7 mouse cellular contexts compared by ENCODE assay signal in genomic region chr17:87315021-87315531, GRCm38 (mm10). TPM values are rescaled to one million over a fixed set of nuclear protein-coding genes. Genes with fewer than 3 reads are reported as not detected.
A peak's percentile ranks its signal among the peaks of the same experiment; 100 is the strongest.
DNase-seq lines count a peak whose midpoint lies in the region; ATAC-seq and TF ChIP-seq lines count a peak whose summit lies in the region.

No protein-coding gene starts in this region.

- no peak overlapping the region for H3K27ac ChIP-seq in embryonic facial prominence, embryonic 11.5 days (replicated peaks; ENCODE audit: low read depth, low read length)
- peak overlapping the region; percentile 51 for H3K27ac ChIP-seq in heart, adult 2 months
- no peak overlapping the region for H3K27ac ChIP-seq in kidney, adult 2 months (ENCODE audit: insufficient read depth, low read depth, low read length)
- no peak overlapping the region for H3K27ac ChIP-seq in limb, embryonic 12.5 days
- no peak overlapping the region for H3K27ac ChIP-seq in midbrain, embryonic 15.5 days

- WGBS in embryonic facial prominence, embryonic 11.5 days, result 7% methylated on average over 9 of the region's 9 CpGs
- 8% methylated on average over 9 of the region's 9 CpGs for WGBS in heart, adult 2 months
- WGBS in kidney, adult 2 months, result 13% methylated on average over 9 of the region's 9 CpGs
- WGBS in limb, embryonic 12.5 days, result 12% methylated on average over 9 of the region's 9 CpGs
- WGBS in midbrain, embryonic 15.5 days, result 12% methylated on average over 9 of the region's 9 CpGs

- no peaks in the 10 kb centered on the region for H3K79me2 ChIP-seq in heart, adult 2 months (replicated peaks; ENCODE audit: control insufficient read depth, insufficient read depth, low read length)

- no peaks in the 10 kb centered on the region for H3K9me3 ChIP-seq in embryonic facial prominence, embryonic 11.5 days (replicated peaks; ENCODE audit: control insufficient read depth, low read length)
- H3K9me3 ChIP-seq in limb, embryonic 12.5 days, result no peaks in the 10 kb centered on the region
- H3K9me3 ChIP-seq in midbrain, embryonic 15.5 days, result no peaks in the 10 kb centered on the region

- intact Hi-C loops in heart, adult 2 months (cut with DNase I), result loop anchor here (1.0 to 10.0 kb wide), 6 partner anchors 64 to 350 kb away; partner anchors contain the start of genes Calm2 and Stpg4

- peak; percentile 70; the same call in 1 of the 2 replicates for ATAC-seq in embryonic facial prominence, embryonic 11.5 days (replicated peaks; ENCODE audit: insufficient number of reproducible peaks, low FRiP score, low TSS enrichment, low read depth)
- peak; percentile 46; the same call in 1 of the 2 replicates for ATAC-seq in limb, embryonic 12.5 days (ENCODE audit: insufficient number of reproducible peaks, insufficient read depth, low FRiP score, low TSS enrichment, low read depth)
- peak; percentile 81 for ATAC-seq in midbrain, embryonic 15.5 days (replicated peaks)

- no peaks in the 10 kb centered on the region for H3K27me3 ChIP-seq in embryonic facial prominence, embryonic 11.5 days (ENCODE audit: control insufficient read depth, insufficient read depth, low read length)
- H3K27me3 ChIP-seq in heart, adult 2 months (ENCODE audit: control insufficient read depth, insufficient read depth, low read length), result no peaks in the 10 kb centered on the region
- H3K27me3 ChIP-seq in kidney, adult 2 months (replicated peaks; ENCODE audit: control insufficient read depth, insufficient read depth, low read length), result no peaks in the 10 kb centered on the region
- H3K27me3 ChIP-seq in limb, embryonic 12.5 days, result no peaks in the 10 kb centered on the region
- H3K27me3 ChIP-seq in midbrain, embryonic 15.5 days (replicated peaks), result no peaks in the 10 kb centered on the region; the same call in 1 of the 2 replicates

- H3K4me2 ChIP-seq in embryonic facial prominence, embryonic 11.5 days (ENCODE audit: low read depth, low read length), result no peak overlapping the region; the same call in 1 of the 2 replicates
- H3K4me2 ChIP-seq in limb, embryonic 12.5 days, result peak overlapping the region; percentile 15; the same call in 1 of the 2 replicates
- peak overlapping the region; percentile 24 for H3K4me2 ChIP-seq in midbrain, embryonic 15.5 days

- TF ChIP-seq CTCF in heart, adult 2 months (IDR thresholded peaks at IDR 0.05), result no peak; the same call in 1 of the 2 replicates
- peak; percentile 79 for TF ChIP-seq CTCF in kidney, adult 2 months (conservative IDR thresholded peaks at IDR 0.05; ENCODE audit: insufficient read depth, insufficient read length, low read depth, low read length)

- no peaks in the 10 kb centered on the region; the same call in 1 of the 2 replicates for H3K4me1 ChIP-seq in embryonic facial prominence, embryonic 11.5 days (ENCODE audit: control insufficient read depth, insufficient read depth, low read length)
- peaks cover 10% of the 10 kb centered on the region for H3K4me1 ChIP-seq in heart, adult 2 months (ENCODE audit: control insufficient read depth, insufficient read depth, low read length)
- H3K4me1 ChIP-seq in kidney, adult 2 months (ENCODE audit: control insufficient read depth, insufficient read depth, low read length), result peaks cover 19% of the 10 kb centered on the region; the same call in 1 of the 2 replicates
- peaks cover 30% of the 10 kb centered on the region for H3K4me1 ChIP-seq in limb, embryonic 12.5 days (replicated peaks)
- peaks cover 7% of the 10 kb centered on the region for H3K4me1 ChIP-seq in midbrain, embryonic 15.5 days

- H3K9ac ChIP-seq in embryonic facial prominence, embryonic 11.5 days (replicated peaks; ENCODE audit: low read length), result no peak overlapping the region
- no peak overlapping the region for H3K9ac ChIP-seq in heart, adult 2 months (ENCODE audit: low read depth, low read length)
- H3K9ac ChIP-seq in limb, embryonic 12.5 days (replicated peaks), result no peak overlapping the region
- H3K9ac ChIP-seq in midbrain, embryonic 15.5 days, result 0 out of 2 replicates have a peak overlapping the region, but pooled peaks have one; percentile 15

- TF ChIP-seq EP300 in heart, adult 2 months (IDR thresholded peaks at IDR 0.05; ENCODE audit: insufficient read depth, low read depth, low read length), result peak; percentile 80

- DNase-seq in adrenal gland, postnatal 14 days, result peak; percentile 96
- DNase-seq in embryonic facial prominence, embryonic 11.5 days (ENCODE audit: low spot score), result peak; percentile 95
- DNase-seq in heart, adult 2 months, result peak; percentile 90 to 95
- peak; percentile 91 for DNase-seq in kidney, adult 2 months
- DNase-seq in spleen, adult 18-20 months, result peak; percentile 83 to 91

- TF ChIP-seq POLR2A in heart, adult 2 months (IDR thresholded peaks at IDR 0.05; ENCODE audit: insufficient read depth, low read depth, low read length), result no peak
- TF ChIP-seq POLR2A in kidney, adult 2 months (IDR thresholded peaks at IDR 0.05; ENCODE audit: low read depth, low read length), result no peak

- no peaks in the 10 kb centered on the region for H3K36me3 ChIP-seq in embryonic facial prominence, embryonic 11.5 days (replicated peaks; ENCODE audit: control insufficient read depth, insufficient read depth, low read depth, low read length)
- H3K36me3 ChIP-seq in heart, adult 2 months (ENCODE audit: control insufficient read depth, insufficient read depth, low read length), result no peaks in the 10 kb centered on the region
- H3K36me3 ChIP-seq in kidney, adult 2 months (ENCODE audit: control insufficient read depth, insufficient read depth, low read length), result no peaks in the 10 kb centered on the region
- no peaks in the 10 kb centered on the region for H3K36me3 ChIP-seq in limb, embryonic 12.5 days
- no peaks in the 10 kb centered on the region for H3K36me3 ChIP-seq in midbrain, embryonic 15.5 days (replicated peaks)

- H3K4me3 ChIP-seq in embryonic facial prominence, embryonic 11.5 days (ENCODE audit: low read depth, low read length), result no peak overlapping the region
- no peak overlapping the region for H3K4me3 ChIP-seq in heart, adult 2 months
- no peak overlapping the region for H3K4me3 ChIP-seq in kidney, adult 2 months (ENCODE audit: insufficient read depth, low read depth, low read length)
- H3K4me3 ChIP-seq in limb, embryonic 12.5 days (replicated peaks), result no peak overlapping the region
- no peak overlapping the region for H3K4me3 ChIP-seq in midbrain, embryonic 15.5 days

RNA-seq across cellular contexts. Expression of gene Ttc7, which starts 32.4 kb away (rescaled TPM):
- 13.2 TPM in 2 replicates for total RNA-seq in adrenal gland, postnatal 14 days (2021)
- 2.3 and 3.3 TPM in 2 replicates for polyA plus RNA-seq in embryonic facial prominence, embryonic 11.5 days (2014; fragmentation: Nextera tagmentation; extraction: Ambion mirVana)
- 10 to 100 TPM; 20.9 to 23.2 TPM for total RNA-seq in heart, adult 2 months (2021)
- 21.3 and 28.8 TPM in 2 replicates for polyA plus RNA-seq in heart, adult 2 months (2012; rRNA removed)
- polyA plus RNA-seq in kidney, adult 2 months (2012; rRNA removed), result 68.6 and 81.9 TPM in 2 replicates
- polyA plus RNA-seq in limb, embryonic 12.5 days (2016; fragmentation: Nextera tagmentation; extraction: Ambion mirVana), result 4.4 and 4.9 TPM in 2 replicates
- 4.9 TPM in 2 replicates for polyA plus RNA-seq in midbrain, embryonic 15.5 days (2015; fragmentation: Nextera tagmentation; extraction: Ambion mirVana)

RNA-seq across cellular contexts. Expression of gene Mcfd2, which starts 49.3 kb away (rescaled TPM):
- total RNA-seq in adrenal gland, postnatal 14 days (2021), result 167 and 183 TPM in 2 replicates
- polyA plus RNA-seq in embryonic facial prominence, embryonic 11.5 days (2014; fragmentation: Nextera tagmentation; extraction: Ambion mirVana), result 82.0 and 85.7 TPM in 2 replicates
- total RNA-seq in heart, adult 2 months (2021), result 10 to 100 TPM; 48.3 to 59.4 TPM
- polyA plus RNA-seq in heart, adult 2 months (2012; rRNA removed), result 60.3 and 79.7 TPM in 2 replicates
- 159 and 170 TPM in 2 replicates for polyA plus RNA-seq in kidney, adult 2 months (2012; rRNA removed)
- 67.2 and 75.4 TPM in 2 replicates for polyA plus RNA-seq in limb, embryonic 12.5 days (2016; fragmentation: Nextera tagmentation; extraction: Ambion mirVana)
- 48.4 and 52.2 TPM in 2 replicates for polyA plus RNA-seq in midbrain, embryonic 15.5 days (2015; fragmentation: Nextera tagmentation; extraction: Ambion mirVana)
